Mouse (Mus musculus): Measurements from ENCODE around the gene Tgm1.

- peak; percentile 64 for TF ChIP-seq CTCF (conservative IDR thresholded peaks at IDR 0.05; ENCODE audit: insufficient read depth, insufficient read length, low read depth, low read length)
- no peak for TF ChIP-seq POLR2A (IDR thresholded peaks at IDR 0.05; ENCODE audit: low read depth, low read length)
These were observed 44.6 kb upstream of the Tgm1 start, which contains the start of gene Cideb for GRCm38 (mm10) chr14:55758363-55758784.

All from kidney, adult 2 months (tissue).